Mouse (Mus musculus) lung, embryonic 16.5 days (tissue): ENCODE results near the gene Wdr4. TPM values are rescaled to one million over a fixed set of nuclear protein-coding genes. Genes with fewer than 3 reads are reported as not detected.
"Not testable (repeated sequence)": the region's sequence is repeated elsewhere in the genome, so short reads cannot be mapped to it uniquely, and the experiment has no call there.

ENCODE experiments used
- ATAC-seq: fragments of 200-750 bp; cut with Nextera tagmentation; 2 replicates; pipeline ENCODE4 v1.8.0; 2017; ENCODE audit warnings: low read depth, mild to moderate bottlenecking, moderate library complexity
- H3K27ac ChIP-seq: fragments of 300-500 bp; sonication (generic); 2 replicates; pipeline ENCODE4 v1.5.1; 2014; ENCODE audit warnings: mild to moderate bottlenecking, control low read depth, low read length
- H3K27me3 ChIP-seq: fragments of 300-500 bp; sonication (generic); 2 replicates; pipeline ENCODE4 v1.6.1; 2014; ENCODE audit warnings: low read depth, low read length, mixed read lengths; ENCODE audit not compliant: control insufficient read depth, insufficient read depth
- H3K36me3 ChIP-seq: fragments of 300-500 bp; sonication (generic); 2 replicates; pipeline ENCODE4 v1.6.1; 2014; ENCODE audit warnings: low read length; ENCODE audit not compliant: control insufficient read depth, insufficient read depth
- H3K4me1 ChIP-seq: fragments of 300-500 bp; sonication (generic); replicated peaks from 2 replicates; pipeline ENCODE4 v1.6.1; 2014; ENCODE audit warnings: low read length, mixed read lengths; ENCODE audit not compliant: control insufficient read depth, insufficient read depth
- H3K4me2 ChIP-seq: fragments of 300-500 bp; sonication (generic); 2 replicates; pipeline ENCODE4 v1.6.1; 2014; ENCODE audit warnings: low read depth, low read length, control low read depth
- H3K4me3 ChIP-seq: fragments of 300-500 bp; sonication (generic); 2 replicates; pipeline ENCODE4 v1.5.1; 2014; ENCODE audit warnings: mild to moderate bottlenecking, low read length, control low read depth
- H3K9ac ChIP-seq: fragments of 300-500 bp; sonication (generic); 2 replicates; pipeline ENCODE4 v1.6.1; 2014; ENCODE audit warnings: low read length, control low read depth
- H3K9me3 ChIP-seq: fragments of 300-500 bp; sonication (generic); 2 replicates; pipeline ENCODE4 v1.6.1; 2016; ENCODE audit warnings: low read length; ENCODE audit not compliant: control insufficient read depth
- WGBS: fragments of 180-500 bp; shearing (Covaris S2); extraction: QIAGEN DNeasy Blood & Tissue Kit; methylation state at CpG from one replicate; pipeline ENCODE4 v1.1.7; 2014; 5-methylcytosine and 5-hydroxymethylcytosine counted together
- polyA plus RNA-seq: library from polyadenylated mRNA; unstranded; fragments of >200 nt; fragmentation: Nextera tagmentation; extraction: Ambion mirVana; gene quantifications from 2 replicates; pipeline ENCODE4 v1.2.1, GENCODE M21; 2015

Gene Wdr4
- polyA plus RNA-seq, 1 experiment from 2014 or later = 28.6 TPM

GRCm38 (mm10) chr17:31540101-31540500, 20.3 kb upstream of the Wdr4 start:
- WGBS = 57% methylated on average over 3 of the region's 3 CpGs

DNA sequence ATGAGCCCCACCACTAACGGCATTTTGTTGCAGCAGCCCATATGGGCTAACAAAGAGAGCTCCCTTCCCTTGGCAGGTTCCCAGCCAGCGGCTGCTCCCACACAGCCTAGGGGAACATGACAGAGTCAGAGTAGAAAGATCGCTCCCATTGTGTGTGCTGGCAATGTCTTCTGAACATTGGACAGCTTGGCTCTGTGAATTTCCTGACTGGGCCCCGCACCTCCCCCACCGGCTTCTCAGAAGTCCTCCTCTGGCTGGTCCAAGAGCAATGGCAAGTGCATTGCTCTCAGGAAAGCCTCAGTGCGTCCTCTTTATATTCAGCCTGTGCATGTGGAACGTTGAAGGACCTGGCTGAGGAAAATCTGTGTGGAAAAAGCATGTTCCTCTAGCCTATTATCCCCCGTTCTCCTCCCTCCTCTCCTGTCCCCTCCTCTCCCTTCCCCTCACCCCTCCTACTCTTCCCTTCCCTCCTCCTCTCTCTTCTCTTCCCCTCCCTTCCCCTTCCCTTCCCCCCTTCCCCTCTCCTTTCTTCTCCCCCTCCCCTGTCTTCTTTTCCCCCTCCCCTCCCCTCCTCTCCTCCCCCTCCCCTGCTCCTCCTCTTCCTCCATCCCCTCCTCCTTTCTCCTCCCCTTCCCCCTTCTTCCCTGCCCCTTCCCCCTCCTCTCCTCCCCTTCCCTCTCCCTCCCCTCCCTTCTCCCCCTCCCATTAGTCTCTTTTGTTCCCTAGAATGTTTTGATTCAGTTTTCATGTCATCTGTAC, 16.3 kb upstream of the Wdr4 start:
- Histone ChIP-seq H3K4me2 (peak overlapping the region; percentile 27), H3K9ac (no peak overlapping the region), H3K27ac (peak overlapping the region; percentile 81), H3K4me1 (peaks cover 10% of the 10 kb centered on the region), H3K4me3 (no peak overlapping the region), H3K27me3 (no peaks in the 10 kb centered on the region), H3K9me3 (no peaks in the 10 kb centered on the region), H3K36me3 (peaks cover 10% of the 10 kb centered on the region)
- peak; percentile 90 for ATAC-seq
- 19% methylated on average over 8 of the region's 8 CpGs for WGBS

More at GRCm38 (mm10) chr17:31540101-31540500, 20.3 kb upstream of the Wdr4 start:
- H3K4me3 ChIP-seq = no peak overlapping the region
- H3K9me3 ChIP-seq = no peaks in the 10 kb centered on the region
- peaks cover 27% of the 10 kb centered on the region for H3K4me1 ChIP-seq
- no peaks in the 10 kb centered on the region for H3K27me3 ChIP-seq
- no peak for ATAC-seq
- no peak overlapping the region for H3K4me2 ChIP-seq
- no peak overlapping the region for H3K27ac ChIP-seq
- H3K9ac ChIP-seq = no peak overlapping the region
- no peaks in the 10 kb centered on the region for H3K36me3 ChIP-seq

GRCm38 (mm10) chr17:31535358-31535757, 15.6 kb upstream of the Wdr4 start:
- peaks cover 10% of the 10 kb centered on the region for H3K4me1 ChIP-seq
- H3K4me3 ChIP-seq = no peak overlapping the region
- ATAC-seq = 0 out of 2 replicates have a peak, but pooled peaks have one; percentile 19
- H3K9ac ChIP-seq = no peak overlapping the region
- H3K4me2 ChIP-seq = peak overlapping the region; percentile 27; the same call in 1 of the 2 replicates
- 67% methylated on average over 4 of the region's 4 CpGs for WGBS
- H3K27me3 ChIP-seq = no peaks in the 10 kb centered on the region
- peaks cover 11% of the 10 kb centered on the region for H3K36me3 ChIP-seq
- peak overlapping the region; percentile 81 for H3K27ac ChIP-seq
- H3K9me3 ChIP-seq = no peaks in the 10 kb centered on the region

DNA sequence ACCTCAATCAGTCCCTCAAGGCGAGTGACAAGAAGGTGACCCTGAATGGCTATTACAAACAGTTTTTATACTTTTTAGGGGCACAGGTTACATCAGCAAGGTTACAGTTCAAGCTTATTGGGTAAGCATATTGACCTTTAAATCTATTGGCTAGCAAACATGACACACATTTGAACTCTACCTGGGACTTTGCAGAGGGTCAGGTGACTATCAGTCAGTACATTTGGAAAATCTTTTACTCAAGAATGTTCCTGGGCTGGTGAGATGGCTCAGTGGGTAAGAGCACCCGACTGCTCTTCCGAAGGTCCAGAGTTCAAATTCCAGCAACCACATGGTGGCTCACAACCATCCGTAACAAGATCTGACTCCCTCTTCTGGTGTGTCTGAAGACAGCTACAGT, 12.6 kb upstream of the Wdr4 start:
- H3K9me3 ChIP-seq, H3K4me2 ChIP-seq, ATAC-seq, H3K4me3 ChIP-seq, H3K27me3 ChIP-seq, H3K9ac ChIP-seq, H3K27ac ChIP-seq: not testable (repeated sequence)
- WGBS = 90% methylated on average over 3 of the region's 4 CpGs
- peaks cover 21% of the 10 kb centered on the region for H3K36me3 ChIP-seq
- peaks cover 10% of the 10 kb centered on the region for H3K4me1 ChIP-seq

GRCm38 (mm10) chr17:31531441-31532158, 11.8 kb upstream of the Wdr4 start:
- Histone ChIP-seq H3K9me3 (no peaks in the 10 kb centered on the region), H3K4me2 (no peak overlapping the region), H3K36me3 (peaks cover 28% of the 10 kb centered on the region), H3K4me3 (no peak overlapping the region), H3K4me1 (peaks cover 10% of the 10 kb centered on the region), H3K9ac (no peak overlapping the region), H3K27ac (no peak overlapping the region), H3K27me3 (no peaks in the 10 kb centered on the region)
- 83% methylated on average over 14 of the region's 14 CpGs for WGBS
- ATAC-seq = no peak

GRCm38 (mm10) chr17:31529314-31529713, 9.5 kb upstream of the Wdr4 start:
- peaks cover 28% of the 10 kb centered on the region for H3K36me3 ChIP-seq
- H3K27ac ChIP-seq = no peak overlapping the region
- no peak overlapping the region for H3K9ac ChIP-seq
- no peak overlapping the region for H3K4me2 ChIP-seq
- no peaks in the 10 kb centered on the region for H3K9me3 ChIP-seq
- 33% methylated on average over 15 of the region's 15 CpGs for WGBS
- H3K4me1 ChIP-seq = 0 out of 2 replicates have a peak, but pooled peaks cover 4% of the 10 kb centered on the region
- H3K27me3 ChIP-seq = no peaks in the 10 kb centered on the region
- ATAC-seq = no peak
- H3K4me3 ChIP-seq = no peak overlapping the region

GRCm38 (mm10) chr17:31525816-31526215, 6.0 kb upstream of the Wdr4 start:
- H3K27me3 ChIP-seq = no peaks in the 10 kb centered on the region
- H3K36me3 ChIP-seq = peaks cover 27% of the 10 kb centered on the region
- H3K4me1 ChIP-seq = peaks cover 13% of the 10 kb centered on the region
- no peak for ATAC-seq
- H3K4me3 ChIP-seq = no peak overlapping the region
- H3K4me2 ChIP-seq = no peak overlapping the region
- no peak overlapping the region for H3K27ac ChIP-seq
- H3K9ac ChIP-seq = no peak overlapping the region
- H3K9me3 ChIP-seq = no peaks in the 10 kb centered on the region
- WGBS = 98% methylated on average over 3 of the region's 3 CpGs

DNA sequence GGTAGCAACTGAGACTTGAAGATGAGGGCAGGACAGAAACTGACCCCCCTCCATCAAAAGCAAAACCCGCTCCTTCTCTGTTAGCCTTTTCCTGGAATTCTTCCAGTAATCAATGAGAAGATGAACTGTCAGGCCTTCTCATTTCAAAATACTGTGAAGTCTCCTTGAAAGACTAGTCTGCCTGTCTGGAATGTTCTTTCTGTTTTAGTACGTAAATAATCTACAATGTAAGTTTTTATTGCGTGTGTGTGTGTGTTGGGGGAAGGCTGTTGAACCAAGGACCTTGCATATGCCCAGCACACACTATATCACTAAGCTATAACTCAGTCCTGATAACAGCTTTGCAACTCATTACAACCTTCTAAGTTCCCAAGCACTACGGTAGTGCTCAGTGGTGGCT, 5.3 kb upstream of the Wdr4 start:
- no peak overlapping the region for H3K27ac ChIP-seq
- H3K36me3 ChIP-seq = peaks cover 27% of the 10 kb centered on the region
- no peak overlapping the region for H3K4me2 ChIP-seq
- no peak overlapping the region for H3K9ac ChIP-seq
- no peak overlapping the region for H3K4me3 ChIP-seq
- H3K4me1 ChIP-seq = peaks cover 14% of the 10 kb centered on the region
- H3K27me3 ChIP-seq = no peaks in the 10 kb centered on the region
- H3K9me3 ChIP-seq = no peaks in the 10 kb centered on the region
- WGBS = 78% methylated on average over 4 of the region's 4 CpGs
- ATAC-seq = no peak

DNA sequence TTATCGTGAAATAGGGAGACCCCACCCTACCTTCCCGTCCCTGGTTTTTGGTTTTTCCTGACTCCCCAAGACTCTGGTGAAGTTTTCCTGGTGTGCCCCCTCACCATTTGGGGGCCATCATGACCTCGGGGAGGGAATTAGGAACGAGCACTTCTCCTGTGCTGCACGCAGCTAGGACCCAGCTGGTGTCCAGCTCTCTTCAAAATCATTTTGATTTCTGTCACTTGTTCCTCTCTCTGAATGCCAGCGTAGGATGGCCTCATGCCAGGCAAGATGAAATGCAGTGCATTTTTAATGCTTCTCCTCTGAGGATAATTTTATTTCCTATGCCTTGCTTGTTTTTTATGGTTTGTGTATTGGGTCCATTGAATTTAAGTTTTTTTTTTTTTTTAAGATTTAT, 2.2 kb upstream of the Wdr4 start:
- no peaks in the 10 kb centered on the region for H3K27me3 ChIP-seq
- no peak overlapping the region for H3K4me2 ChIP-seq
- ATAC-seq = no peak
- H3K27ac ChIP-seq = no peak overlapping the region
- H3K9me3 ChIP-seq = no peaks in the 10 kb centered on the region
- H3K4me1 ChIP-seq = peaks cover 14% of the 10 kb centered on the region
- no peak overlapping the region for H3K9ac ChIP-seq
- WGBS = 85% methylated on average over 6 of the region's 6 CpGs
- peaks cover 12% of the 10 kb centered on the region for H3K36me3 ChIP-seq
- no peak overlapping the region for H3K4me3 ChIP-seq
